Mouse (Mus musculus) cerebellum, postnatal 36 days (tissue): ENCODE data around the gene Pde1b.

Experiments
- DNase-seq, 2 experiments: peaks; one replicate each; pipeline ENCODE4 v3.0.0; 2021 to 2022; ENCODE audit warnings: mixed read lengths in 2 of 2

The Pde1b gene

DNA sequence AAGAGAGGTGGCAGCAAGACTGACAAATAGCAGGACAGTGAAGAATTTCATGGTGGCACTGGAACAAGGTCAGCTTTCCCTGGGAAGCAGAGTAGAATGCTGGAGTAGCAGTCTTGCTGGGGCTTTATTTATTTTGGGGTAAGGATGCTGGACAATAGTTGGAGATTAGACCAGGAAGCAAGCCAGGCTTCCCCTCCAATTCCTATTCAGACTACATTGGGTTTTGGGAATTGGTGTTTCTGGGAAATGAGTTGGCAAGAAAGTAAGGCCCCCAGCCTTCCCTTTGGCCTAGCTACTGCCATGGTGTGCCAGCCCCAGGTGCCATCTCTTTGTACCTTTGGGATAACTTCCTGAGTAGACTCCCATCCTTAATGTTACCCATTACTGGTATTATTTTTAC is 62.1 kb downstream of the Pde1b start, which contains the start of gene Glycam1:
TSS of gene Glycam1 (minus strand) at position 101 of the 400 bp plus-strand sequence.
- no peak for DNase-seq
